Mouse (Mus musculus): ENCODE measurements around the gene 1810049J17Rik. TPM values are rescaled to one million over a fixed set of nuclear protein-coding genes. Genes with fewer than 3 reads are reported as not detected.

The 1810049J17Rik gene
- polyA plus RNA-seq, 1 experiment, result not detected

DNA sequence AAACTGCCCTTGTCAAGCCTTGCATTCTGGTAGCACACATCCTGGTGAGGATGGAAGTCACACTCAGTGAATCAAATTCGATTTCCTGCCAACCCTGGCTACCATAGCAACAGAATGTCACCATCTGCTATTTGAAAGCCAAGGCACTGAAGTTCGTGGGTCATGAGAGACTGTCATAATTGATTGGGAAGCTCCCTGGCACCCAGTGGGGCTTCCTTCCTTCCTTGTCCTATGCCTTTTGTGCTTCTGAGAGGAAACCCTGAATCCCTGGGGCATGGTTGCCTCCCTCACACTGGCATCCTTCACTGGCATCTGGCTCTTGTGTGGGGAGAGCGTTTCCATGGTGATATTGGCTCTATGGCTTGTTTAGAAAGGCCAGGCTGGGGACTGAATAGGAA is 44.4 kb upstream of the 1810049J17Rik start:
- H3K4me3 ChIP-seq (replicated peaks; ENCODE audit: insufficient read depth, low read depth, low read length), result no peak overlapping the region
- no peaks in the 10 kb centered on the region for H3K27me3 ChIP-seq (ENCODE audit: control insufficient read depth, insufficient read depth, low read length)
- peak; percentile 52 to 69 for DNase-seq
- peaks cover 9% of the 10 kb centered on the region for H3K4me1 ChIP-seq (ENCODE audit: control insufficient read depth, insufficient read depth, low read length)
- no peak overlapping the region for H3K27ac ChIP-seq (ENCODE audit: insufficient read depth, low read length)
- 5% methylated on average over 3 of the region's 3 CpGs for WGBS
- TF ChIP-seq POLR2A (IDR thresholded peaks at IDR 0.05; ENCODE audit: borderline replicate concordance, insufficient read depth, low read length) (no peak), CTCF (IDR thresholded peaks at IDR 0.05; ENCODE audit: borderline replicate concordance, insufficient read depth, low read depth, low read length) (no peak)

GRCm38 (mm10) chr15:12365416-12366071 is 43.8 kb upstream of the 1810049J17Rik start:
- 35% methylated on average over 15 of the region's 15 CpGs for WGBS
- Histone ChIP-seq H3K27me3 (ENCODE audit: control insufficient read depth, insufficient read depth, low read length) (no peaks in the 10 kb centered on the region), H3K4me3 (replicated peaks; ENCODE audit: insufficient read depth, low read depth, low read length) (no peak overlapping the region), H3K4me1 (ENCODE audit: control insufficient read depth, insufficient read depth, low read length) (peaks cover 9% of the 10 kb centered on the region), H3K27ac (ENCODE audit: insufficient read depth, low read length) (no peak overlapping the region)
- no peak for DNase-seq
- TF ChIP-seq CTCF (IDR thresholded peaks at IDR 0.05; ENCODE audit: borderline replicate concordance, insufficient read depth, low read depth, low read length) (no peak), POLR2A (IDR thresholded peaks at IDR 0.05; ENCODE audit: borderline replicate concordance, insufficient read depth, low read length) (no peak)

DNA sequence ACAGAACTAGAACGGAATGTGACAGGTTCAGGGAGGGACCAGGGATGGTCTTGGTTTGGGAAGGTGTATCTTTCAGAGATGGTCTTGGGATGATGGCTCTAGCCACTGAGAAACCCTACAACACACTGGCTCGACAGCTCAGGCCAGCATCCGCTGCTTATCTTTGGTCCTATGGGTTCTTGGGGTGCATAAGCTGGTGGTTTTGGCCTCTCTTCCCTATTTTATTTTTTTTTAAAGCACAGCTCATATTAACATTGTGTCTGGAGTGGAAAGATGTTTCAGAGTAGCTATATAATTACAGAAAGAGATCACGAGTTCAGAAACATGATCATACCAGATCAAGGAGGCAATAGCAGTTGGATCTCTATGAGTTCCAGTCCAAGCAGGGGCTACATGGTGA is 42.4 kb upstream of the 1810049J17Rik start:
- Histone ChIP-seq H3K27ac (ENCODE audit: insufficient read depth, low read length) (no peak overlapping the region), H3K4me3 (replicated peaks; ENCODE audit: insufficient read depth, low read depth, low read length) (no peak overlapping the region), H3K27me3 (ENCODE audit: control insufficient read depth, insufficient read depth, low read length) (no peaks in the 10 kb centered on the region), H3K4me1 (ENCODE audit: control insufficient read depth, insufficient read depth, low read length) (peaks cover 9% of the 10 kb centered on the region)
- WGBS, result 88% methylated on average over 4 of the region's 4 CpGs
- TF ChIP-seq CTCF (IDR thresholded peaks at IDR 0.05; ENCODE audit: borderline replicate concordance, insufficient read depth, low read depth, low read length) (no peak), POLR2A (IDR thresholded peaks at IDR 0.05; ENCODE audit: borderline replicate concordance, insufficient read depth, low read length) (no peak)
- DNase-seq, result no peak

- no peak for DNase-seq
- 69% methylated on average over 6 of the region's 6 CpGs for WGBS
- Histone ChIP-seq H3K27me3 (ENCODE audit: control insufficient read depth, insufficient read depth, low read length) (no peaks in the 10 kb centered on the region), H3K27ac (ENCODE audit: insufficient read depth, low read length) (no peak overlapping the region), H3K4me1 (ENCODE audit: control insufficient read depth, insufficient read depth, low read length) (peaks cover 9% of the 10 kb centered on the region), H3K4me3 (replicated peaks; ENCODE audit: insufficient read depth, low read depth, low read length) (no peak overlapping the region)
- TF ChIP-seq POLR2A (IDR thresholded peaks at IDR 0.05; ENCODE audit: borderline replicate concordance, insufficient read depth, low read length) (no peak), CTCF (IDR thresholded peaks at IDR 0.05; ENCODE audit: borderline replicate concordance, insufficient read depth, low read depth, low read length) (no peak)
These were observed 41.0 kb upstream of the 1810049J17Rik start for GRCm38 (mm10) chr15:12362701-12363040.

DNA sequence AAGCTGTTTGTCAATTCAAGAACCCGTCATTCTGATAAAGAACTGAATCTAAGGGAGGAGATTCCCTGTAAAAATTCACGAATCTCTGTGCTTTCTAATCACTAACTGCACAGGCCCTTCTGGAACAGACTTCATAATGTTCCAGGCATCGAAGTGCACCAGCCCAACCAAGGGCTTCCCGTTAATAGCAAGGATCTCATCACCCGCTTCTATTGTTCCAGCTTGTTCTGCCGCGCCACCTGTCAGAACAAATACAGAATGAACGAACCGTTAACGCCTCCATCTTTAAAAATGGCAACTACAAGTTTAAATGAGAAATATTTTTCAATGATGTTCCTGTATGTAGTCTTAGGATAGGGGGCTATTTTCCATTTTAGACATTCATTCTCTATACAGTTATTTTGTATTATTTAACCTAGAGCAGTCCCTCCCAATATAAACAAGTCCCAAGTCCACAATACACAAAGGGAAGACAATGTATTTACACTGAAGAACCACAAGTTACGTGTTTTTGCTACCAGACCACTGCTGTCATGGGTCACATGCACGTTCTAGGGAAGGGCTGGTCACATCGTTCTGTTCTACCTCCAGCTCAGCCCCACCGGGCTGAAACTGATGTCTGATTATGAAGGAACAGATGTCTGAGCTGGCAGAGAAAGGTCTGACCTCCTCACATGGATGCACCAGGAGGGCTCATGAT is 40.5 kb upstream of the 1810049J17Rik start:
- peaks cover 9% of the 10 kb centered on the region for H3K4me1 ChIP-seq (ENCODE audit: control insufficient read depth, insufficient read depth, low read length)
- no peak overlapping the region for H3K4me3 ChIP-seq (replicated peaks; ENCODE audit: insufficient read depth, low read depth, low read length)
- H3K27me3 ChIP-seq (ENCODE audit: control insufficient read depth, insufficient read depth, low read length), result no peaks in the 10 kb centered on the region
- no peak for DNase-seq
- H3K27ac ChIP-seq (ENCODE audit: insufficient read depth, low read length), result no peak overlapping the region
- no peak for TF ChIP-seq CTCF (IDR thresholded peaks at IDR 0.05; ENCODE audit: borderline replicate concordance, insufficient read depth, low read depth, low read length)
- no peak for TF ChIP-seq POLR2A (IDR thresholded peaks at IDR 0.05; ENCODE audit: borderline replicate concordance, insufficient read depth, low read length)
- 54% methylated on average over 14 of the region's 14 CpGs for WGBS

DNA sequence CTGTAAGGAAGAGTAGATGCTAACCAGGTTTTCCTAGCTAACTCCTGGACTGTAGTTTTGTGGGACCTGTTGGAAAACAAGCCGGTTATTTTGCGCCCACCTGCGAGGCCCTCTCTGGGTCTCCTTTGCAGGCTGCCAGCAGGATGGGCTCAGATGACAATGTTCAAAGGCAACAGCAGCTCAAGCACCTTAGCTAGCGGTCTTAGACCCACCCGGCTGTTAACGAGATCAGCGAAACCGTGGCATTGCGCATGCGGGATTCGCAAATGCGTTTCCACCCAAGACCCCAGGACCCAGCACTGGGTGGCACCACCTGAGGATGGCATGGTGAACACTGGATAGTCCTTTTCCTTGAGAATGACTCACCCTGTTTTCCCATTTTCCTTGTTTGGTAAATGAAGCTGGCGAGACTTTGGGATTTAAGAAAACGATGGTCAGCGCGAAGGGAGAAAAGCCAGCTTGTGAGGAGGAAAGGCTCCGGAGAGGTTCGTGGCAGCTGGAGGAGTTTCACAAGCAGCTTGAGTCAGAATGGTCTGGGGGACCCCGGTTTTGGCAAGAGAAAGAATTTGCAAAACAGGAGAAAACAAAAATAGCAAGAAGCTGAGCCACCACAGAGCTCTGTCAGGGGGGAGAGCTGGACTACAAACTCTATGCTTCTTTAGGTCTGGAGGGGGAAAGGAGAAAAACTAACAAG is 39.0 kb upstream of the 1810049J17Rik start:
- Histone ChIP-seq H3K27ac (ENCODE audit: insufficient read depth, low read length) (no peak overlapping the region), H3K27me3 (ENCODE audit: control insufficient read depth, insufficient read depth, low read length) (no peaks in the 10 kb centered on the region), H3K4me3 (replicated peaks; ENCODE audit: insufficient read depth, low read depth, low read length) (no peak overlapping the region), H3K4me1 (ENCODE audit: control insufficient read depth, insufficient read depth, low read length) (peaks cover 3% of the 10 kb centered on the region)
- DNase-seq, result no peak
- TF ChIP-seq POLR2A (IDR thresholded peaks at IDR 0.05; ENCODE audit: borderline replicate concordance, insufficient read depth, low read length) (no peak), CTCF (IDR thresholded peaks at IDR 0.05; ENCODE audit: borderline replicate concordance, insufficient read depth, low read depth, low read length) (no peak)
- WGBS, result 73% methylated on average over 19 of the region's 19 CpGs

DNA sequence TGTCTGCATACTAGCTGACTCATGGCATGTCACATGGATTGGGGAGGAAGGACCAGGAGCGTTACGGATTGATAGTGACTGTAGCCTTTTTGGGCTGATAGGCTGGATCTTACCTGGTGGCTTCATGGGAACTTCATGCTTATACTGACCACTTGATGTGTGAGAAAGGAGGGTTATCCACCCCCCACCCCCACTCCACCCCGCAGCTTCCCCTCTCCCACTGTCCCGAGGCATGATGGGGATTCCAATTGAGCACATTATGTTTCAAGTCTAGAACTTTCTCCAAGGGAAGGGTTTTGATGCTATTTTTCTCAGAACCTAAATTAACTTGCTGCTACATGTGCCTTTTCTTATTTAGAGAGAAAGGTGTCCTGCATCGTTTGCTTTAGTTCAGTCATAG is 36.7 kb upstream of the 1810049J17Rik start:
- 94% methylated on average over 5 of the region's 5 CpGs for WGBS
- DNase-seq, result no peak
- Histone ChIP-seq H3K27me3 (ENCODE audit: control insufficient read depth, insufficient read depth, low read length) (no peaks in the 10 kb centered on the region), H3K4me3 (replicated peaks; ENCODE audit: insufficient read depth, low read depth, low read length) (no peak overlapping the region), H3K27ac (ENCODE audit: insufficient read depth, low read length) (no peak overlapping the region), H3K4me1 (ENCODE audit: control insufficient read depth, insufficient read depth, low read length) (no peaks in the 10 kb centered on the region; the same call in 1 of the 2 replicates)
- TF ChIP-seq CTCF (IDR thresholded peaks at IDR 0.05; ENCODE audit: borderline replicate concordance, insufficient read depth, low read depth, low read length) (no peak), POLR2A (IDR thresholded peaks at IDR 0.05; ENCODE audit: borderline replicate concordance, insufficient read depth, low read length) (no peak)
